Mouse (Mus musculus) hindbrain, embryonic 11.5 days (tissue): ENCODE measurements around the gene Olfr742. TPM values are rescaled to one million over a fixed set of nuclear protein-coding genes. Genes with fewer than 3 reads are reported as not detected.

Experiments
- ATAC-seq: fragments of 200-750 bp; cut with Nextera tagmentation; 2 replicates; pipeline ENCODE4 v1.8.0; 2017; ENCODE audit warnings: mild to moderate bottlenecking, moderate TSS enrichment, moderate library complexity; ENCODE audit not compliant: low FRiP score
- DNase-seq: peaks from one replicate; pipeline ENCODE4 v3.0.0-alpha.2; 2015; ENCODE audit warnings: low spot score
- H3K27ac ChIP-seq: fragments of 300-500 bp; sonication (generic); 2 replicates; pipeline ENCODE4 v1.5.1; 2014; ENCODE audit warnings: mild to moderate bottlenecking, low read depth, low read length
- H3K27me3 ChIP-seq: fragments of 300-500 bp; sonication (generic); 2 replicates; pipeline ENCODE4 v1.6.1; 2014; ENCODE audit warnings: mild to moderate bottlenecking, low read length, moderate library complexity, mixed read lengths; ENCODE audit not compliant: control insufficient read depth, insufficient read depth
- H3K36me3 ChIP-seq: fragments of 300-500 bp; sonication (generic); 2 replicates; pipeline ENCODE4 v1.6.1; 2014; ENCODE audit warnings: mild to moderate bottlenecking, low read length, moderate library complexity, mixed read lengths; ENCODE audit not compliant: control insufficient read depth, insufficient read depth
- H3K4me1 ChIP-seq: fragments of 300-500 bp; sonication (generic); replicated peaks from 2 replicates; pipeline ENCODE4 v1.6.1; 2014; ENCODE audit warnings: low read length, mixed read lengths; ENCODE audit not compliant: control insufficient read depth, insufficient read depth
- H3K4me2 ChIP-seq: fragments of 300-500 bp; sonication (generic); replicated peaks from 2 replicates; pipeline ENCODE4 v1.6.1; 2014; ENCODE audit warnings: mild to moderate bottlenecking, low read depth, low read length
- H3K4me3 ChIP-seq: fragments of 300-500 bp; sonication (generic); 2 replicates; pipeline ENCODE4 v1.5.1; 2014; ENCODE audit warnings: low read depth, low read length
- H3K9ac ChIP-seq: fragments of 300-500 bp; sonication (generic); 2 replicates; pipeline ENCODE4 v1.6.1; 2014; ENCODE audit warnings: low read depth, low read length
- H3K9me3 ChIP-seq: fragments of 300-500 bp; sonication (generic); 2 replicates; pipeline ENCODE4 v1.6.1; 2016; ENCODE audit warnings: low read length; ENCODE audit not compliant: control insufficient read depth
- WGBS: fragments of 180-500 bp; shearing (Covaris S2); extraction: QIAGEN DNeasy Blood & Tissue Kit; methylation state at CpG from one replicate; pipeline ENCODE4 v1.1.7; 2014; 5-methylcytosine and 5-hydroxymethylcytosine counted together
- polyA plus RNA-seq: library from polyadenylated mRNA; unstranded; fragments of >200 nt; fragmentation: Nextera tagmentation; extraction: Ambion mirVana; gene quantifications from 2 replicates; pipeline ENCODE4 v1.2.1, GENCODE M21; 2014

The Olfr742 gene
- polyA plus RNA-seq: not detected in 2 replicates

DNA sequence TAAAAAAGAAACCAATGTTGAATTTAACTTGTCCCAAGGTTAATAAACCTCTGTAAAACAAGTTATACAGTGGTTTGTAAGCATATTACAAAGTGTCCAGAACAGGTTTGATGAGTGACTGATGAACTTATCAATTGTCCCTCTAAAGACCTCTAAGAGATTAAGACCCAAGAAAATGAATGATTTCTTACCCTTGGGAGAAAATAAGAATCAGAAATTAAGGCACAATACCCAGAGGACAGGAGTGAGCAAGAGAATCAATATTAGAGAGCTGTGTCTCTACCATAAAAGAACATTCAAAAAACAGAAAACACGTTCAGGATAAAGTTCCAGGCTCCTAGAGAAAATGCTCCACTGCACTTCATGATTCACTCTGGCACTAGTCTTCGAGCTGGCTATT is at the start of gene Olfr742:
Olfr742 (plus strand) TSS at position 301 of the 400 bp plus-strand sequence.
- Histone ChIP-seq H3K9me3 (no peaks in the 10 kb centered on the region), H3K9ac (no peak within 1 kb of the TSS), H3K4me3 (no peak within 1 kb of the TSS), H3K27me3 (no peaks in the 10 kb centered on the region), H3K4me2 (no peak within 1 kb of the TSS), H3K4me1 (no peaks in the 10 kb centered on the region), H3K27ac (no peak within 1 kb of the TSS), H3K36me3 (no peaks in the 10 kb centered on the region)
- ATAC-seq: no peak
- no peak for DNase-seq
- 64% methylated on average over 2 of the region's 2 CpGs for WGBS

DNA sequence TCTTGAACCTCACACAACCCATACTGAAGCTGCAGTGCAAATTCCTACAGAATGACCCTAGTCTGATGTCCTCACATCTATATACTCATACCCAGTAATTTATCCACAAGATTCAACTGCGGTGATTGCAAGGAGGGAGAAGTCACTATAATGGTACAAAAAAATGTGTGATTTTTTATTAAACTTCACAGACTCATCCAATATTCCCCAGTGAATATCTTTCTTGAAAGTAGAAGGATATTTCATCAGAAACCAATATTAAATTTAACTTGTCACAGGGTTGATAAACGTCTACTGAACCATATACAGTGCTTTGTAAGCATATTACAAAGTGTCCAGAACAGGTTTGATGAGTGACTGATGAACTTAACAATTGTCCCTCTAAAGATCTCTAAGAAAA is 31.0 kb upstream of the Olfr742 start, which contains the start of gene Olfr741:
Olfr741 (plus strand) TSS at position 301 of the 400 bp plus-strand sequence.
- Histone ChIP-seq H3K4me2 (no peak within 1 kb of the TSS), H3K27ac (no peak within 1 kb of the TSS), H3K4me1 (no peaks in the 10 kb centered on the region), H3K9me3 (no peaks in the 10 kb centered on the region), H3K36me3 (no peaks in the 10 kb centered on the region), H3K9ac (no peak within 1 kb of the TSS), H3K4me3 (no peak within 1 kb of the TSS), H3K27me3 (no peaks in the 10 kb centered on the region)
- ATAC-seq (no peak), DNase-seq (no peak)
- WGBS: 77% methylated on average over 2 of the region's 2 CpGs

DNA sequence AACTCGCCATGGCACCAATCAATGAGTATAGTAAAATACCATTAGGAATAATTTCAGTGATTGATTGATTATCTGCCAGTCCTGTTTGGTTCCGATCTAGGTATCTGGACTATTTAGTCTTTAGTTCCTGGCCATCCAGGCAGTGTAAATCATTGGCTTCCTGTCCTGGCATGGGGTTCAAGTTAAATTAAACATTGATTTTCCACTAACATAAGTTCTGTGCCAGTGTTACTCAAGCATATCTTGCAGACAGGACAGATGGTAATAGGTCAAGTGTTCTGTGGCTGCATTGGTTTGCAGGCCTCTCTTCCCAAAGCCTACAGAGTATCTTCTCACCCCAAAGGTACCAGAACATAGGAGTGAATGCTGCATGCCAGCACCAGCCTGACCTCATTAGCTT is 25.0 kb upstream of the Olfr742 start:
- no peaks in the 10 kb centered on the region for H3K4me1 ChIP-seq
- H3K27ac ChIP-seq: no peak overlapping the region
- H3K36me3 ChIP-seq: no peaks in the 10 kb centered on the region
- no peak overlapping the region for H3K4me2 ChIP-seq
- ATAC-seq (no peak), DNase-seq (no peak)
- H3K4me3 ChIP-seq: no peak overlapping the region
- H3K9ac ChIP-seq: no peak overlapping the region
- H3K9me3 ChIP-seq: no peaks in the 10 kb centered on the region
- 78% methylated on average over 2 of the region's 2 CpGs for WGBS
- no peaks in the 10 kb centered on the region for H3K27me3 ChIP-seq

DNA sequence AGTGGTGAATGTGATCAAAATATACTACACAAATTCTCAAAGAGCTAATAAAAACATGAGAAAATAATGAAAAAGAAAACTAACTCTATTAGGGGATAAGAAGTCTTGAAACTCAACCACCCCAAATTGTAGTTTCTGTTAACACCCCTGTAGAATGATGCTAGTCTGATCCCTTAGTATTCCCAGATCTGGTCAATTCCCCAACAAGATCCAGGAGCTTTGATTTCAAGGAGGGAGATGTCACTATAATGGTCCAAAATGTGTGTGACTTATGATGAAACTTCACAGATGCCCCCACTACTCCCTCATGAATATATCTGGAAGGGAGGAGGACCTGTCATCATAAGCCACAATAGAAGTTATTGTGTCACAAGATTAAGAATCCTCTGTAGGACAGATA is 18.1 kb downstream of the Olfr742 start, which contains the start of gene Olfr743:
Olfr743 (plus strand) TSS at position 301 of the 400 bp plus-strand sequence.
- Histone ChIP-seq H3K9me3 (no peaks in the 10 kb centered on the region), H3K36me3 (no peaks in the 10 kb centered on the region), H3K4me1 (no peaks in the 10 kb centered on the region), H3K4me3 (no peak within 1 kb of the TSS), H3K4me2 (no peak within 1 kb of the TSS), H3K27ac (no peak within 1 kb of the TSS), H3K27me3 (no peaks in the 10 kb centered on the region), H3K9ac (no peak within 1 kb of the TSS)
- DNase-seq (no peak), ATAC-seq (no peak)

GRCm38 (mm10) chr14:50552734-50553133 is 49.3 kb downstream of the Olfr742 start:
- Histone ChIP-seq H3K4me1 (no peaks in the 10 kb centered on the region), H3K9ac (no peak overlapping the region), H3K4me2 (no peak overlapping the region), H3K9me3 (no peaks in the 10 kb centered on the region; the same call in 1 of the 2 replicates), H3K36me3 (no peaks in the 10 kb centered on the region), H3K4me3 (no peak overlapping the region), H3K27me3 (no peaks in the 10 kb centered on the region), H3K27ac (no peak overlapping the region)
- 93% methylated on average over 2 of the region's 2 CpGs for WGBS
- ATAC-seq (no peak), DNase-seq (no peak)

Other genes starting within 250 kb of the Olfr742 start
- gene Olfr732, start 219.4 kb upstream of the Olfr742 start, polyA plus RNA-seq: not detected in 2 replicates
- gene Olfr733, start 202.1 kb upstream of the Olfr742 start, polyA plus RNA-seq: not detected in 2 replicates
- not detected in 2 replicates for gene Olfr734, start 176.8 kb upstream of the Olfr742 start, polyA plus RNA-seq
- gene Olfr735, start 154.7 kb upstream of the Olfr742 start, polyA plus RNA-seq: not detected in 2 replicates
- gene Tlr11, start 145.7 kb upstream of the Olfr742 start, polyA plus RNA-seq: not detected in 2 replicates
- gene Olfr736, start 122.4 kb upstream of the Olfr742 start, polyA plus RNA-seq: not detected in 2 replicates
- gene Olfr738, start 96.0 kb upstream of the Olfr742 start, polyA plus RNA-seq: not detected in 2 replicates
- not detected in 2 replicates for gene Olfr739, start 85.0 kb upstream of the Olfr742 start, polyA plus RNA-seq
- gene Olfr740, start 58.1 kb upstream of the Olfr742 start, polyA plus RNA-seq: not detected in 2 replicates
- not detected in 2 replicates for gene Olfr741, start 30.9 kb upstream of the Olfr742 start, polyA plus RNA-seq
- gene Olfr743, start 18.2 kb downstream of the Olfr742 start, polyA plus RNA-seq: not detected in 2 replicates
- not detected in 2 replicates for gene Olfr744, start 111.3 kb downstream of the Olfr742 start, polyA plus RNA-seq
- gene Olfr745, start 135.8 kb downstream of the Olfr742 start, polyA plus RNA-seq: not detected in 2 replicates
- not detected in 2 replicates for gene Olfr746, start 143.5 kb downstream of the Olfr742 start, polyA plus RNA-seq
- gene Olfr747, start 189.6 kb downstream of the Olfr742 start, polyA plus RNA-seq: not detected in 2 replicates
- not detected in 2 replicates for gene Olfr748, start 203.8 kb downstream of the Olfr742 start, polyA plus RNA-seq
- gene Olfr749, start 241.5 kb downstream of the Olfr742 start, polyA plus RNA-seq: not detected in 2 replicates